Mouse (Mus musculus) kidney, adult 2 months (tissue): Measurements from ENCODE around the gene 9130019O22Rik.

Source experiments
- CTCF ChIP-seq: fragments of 200-500 bp; conservative IDR thresholded peaks from 2 replicates; pipeline ENCODE4 v1.5.1; 2011; ENCODE audit warnings: low read depth, mild to moderate bottlenecking, control low read depth, low read length, moderate library complexity, mixed read lengths; ENCODE audit not compliant: insufficient read depth, insufficient read length
- POLR2A ChIP-seq: fragments of 200-500 bp; IDR thresholded peaks from one replicate; pipeline ENCODE4 v1.6.1; 2011; ENCODE audit warnings: low read depth, low read length, control low read depth

- TF ChIP-seq POLR2A (no peak), CTCF (no peak)
Observed at GRCm38 (mm10) chr7:127378310-127378921, 8.6 kb downstream of the 9130019O22Rik start.
